Mouse (Mus musculus): ENCODE data around the gene Dcaf6.

DNA sequence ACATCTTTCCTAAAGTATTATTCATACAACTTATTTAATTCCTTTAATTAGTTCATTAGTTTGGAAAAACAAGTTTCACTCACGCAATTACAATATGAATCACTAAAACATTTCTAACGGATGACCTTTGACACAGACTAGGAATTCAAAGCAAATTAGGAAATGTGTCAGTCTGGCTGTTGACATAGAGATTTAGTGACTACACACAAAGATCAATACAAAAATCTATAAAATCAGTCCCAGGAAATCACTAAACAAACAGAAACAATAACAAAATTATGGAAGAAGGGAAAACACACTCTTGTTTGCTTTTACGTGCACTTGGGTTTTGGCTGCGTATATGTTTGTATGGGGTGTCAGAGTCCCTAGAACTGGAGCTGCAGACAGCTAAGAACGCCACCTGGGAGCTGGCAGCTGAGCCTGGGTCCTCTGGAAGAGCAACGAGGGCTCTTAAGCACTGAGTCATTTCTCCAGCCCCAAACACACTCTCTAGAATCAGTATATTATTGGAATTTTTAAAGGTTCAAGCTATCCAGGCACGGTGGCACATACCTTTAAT lies 38.8 kb downstream of the Dcaf6 start:
- no peak for TF ChIP-seq CTCF (IDR thresholded peaks at IDR 0.05; ENCODE audit: extremely low read depth, insufficient read depth, low read length)
- TF ChIP-seq POLR2A (IDR thresholded peaks at IDR 0.05; ENCODE audit: extremely low read depth, insufficient read depth, low read length) = no peak
